Mouse (Mus musculus) cerebellum, adult (tissue): Measurements from ENCODE around the gene Cacng7.

Experiments
- ATAC-seq: cut with Nextera tagmentation; 2 replicates; pipeline ENCODE4 v1.9.2; 2017; ENCODE audit warnings: mild to moderate bottlenecking, moderate library complexity, mixed read lengths; ENCODE audit not compliant: insufficient number of reproducible peaks, low FRiP score, low TSS enrichment

Gene Cacng7

GRCm38 (mm10) chr7:3338286-3338935 lies 5.7 kb downstream of the Cacng7 start:
- no peak for ATAC-seq

- no peak for ATAC-seq
These were observed 6.3 kb downstream of the Cacng7 start for GRCm38 (mm10) chr7:3339010-3339409.

GRCm38 (mm10) chr7:3343861-3344260 lies 11.1 kb downstream of the Cacng7 start:
- no peak for ATAC-seq

GRCm38 (mm10) chr7:3345301-3345700 lies 12.5 kb downstream of the Cacng7 start:
- ATAC-seq, result no peak

GRCm38 (mm10) chr7:3347366-3348287 lies 14.9 kb downstream of the Cacng7 start:
- no peak for ATAC-seq

- no peak for ATAC-seq
These were observed 15.6 kb downstream of the Cacng7 start for GRCm38 (mm10) chr7:3348326-3348725.

- no peak for ATAC-seq
These were observed 17.0 kb downstream of the Cacng7 start for GRCm38 (mm10) chr7:3349775-3350174.

GRCm38 (mm10) chr7:3351536-3351935 lies 18.8 kb downstream of the Cacng7 start:
- no peak for ATAC-seq

GRCm38 (mm10) chr7:3354850-3355249 lies 22.1 kb downstream of the Cacng7 start:
- ATAC-seq, result no peak

- ATAC-seq, result no peak
These were observed 27.9 kb downstream of the Cacng7 start for GRCm38 (mm10) chr7:3360678-3361077.

- no peak for ATAC-seq
These were observed 33.0 kb downstream of the Cacng7 start for GRCm38 (mm10) chr7:3365547-3366279.

GRCm38 (mm10) chr7:3366705-3367516 lies 34.2 kb downstream of the Cacng7 start:
- ATAC-seq, result no peak

GRCm38 (mm10) chr7:3367569-3367968 lies 34.8 kb downstream of the Cacng7 start:
- ATAC-seq, result no peak

GRCm38 (mm10) chr7:3368311-3368710 lies 35.6 kb downstream of the Cacng7 start:
- ATAC-seq, result no peak

- ATAC-seq, result no peak
These were observed 36.4 kb downstream of the Cacng7 start for GRCm38 (mm10) chr7:3369189-3369588.

- ATAC-seq, result no peak
These were observed 37.7 kb downstream of the Cacng7 start for GRCm38 (mm10) chr7:3370407-3370806.

- ATAC-seq, result no peak
These were observed 39.6 kb downstream of the Cacng7 start for GRCm38 (mm10) chr7:3372376-3372775.

GRCm38 (mm10) chr7:3373754-3374153 lies 41.0 kb downstream of the Cacng7 start:
- ATAC-seq, result no peak

GRCm38 (mm10) chr7:3376831-3377230 lies 44.1 kb downstream of the Cacng7 start:
- ATAC-seq, result no peak

- no peak for ATAC-seq
These were observed 49.4 kb downstream of the Cacng7 start for GRCm38 (mm10) chr7:3382123-3382522.
